Mouse (Mus musculus): ENCODE measurements around the gene Zg16. TPM values are rescaled to one million over a fixed set of nuclear protein-coding genes. Genes with fewer than 3 reads are reported as not detected.

Gene Zg16
- polyA plus RNA-seq, 1 experiment: not detected

DNA sequence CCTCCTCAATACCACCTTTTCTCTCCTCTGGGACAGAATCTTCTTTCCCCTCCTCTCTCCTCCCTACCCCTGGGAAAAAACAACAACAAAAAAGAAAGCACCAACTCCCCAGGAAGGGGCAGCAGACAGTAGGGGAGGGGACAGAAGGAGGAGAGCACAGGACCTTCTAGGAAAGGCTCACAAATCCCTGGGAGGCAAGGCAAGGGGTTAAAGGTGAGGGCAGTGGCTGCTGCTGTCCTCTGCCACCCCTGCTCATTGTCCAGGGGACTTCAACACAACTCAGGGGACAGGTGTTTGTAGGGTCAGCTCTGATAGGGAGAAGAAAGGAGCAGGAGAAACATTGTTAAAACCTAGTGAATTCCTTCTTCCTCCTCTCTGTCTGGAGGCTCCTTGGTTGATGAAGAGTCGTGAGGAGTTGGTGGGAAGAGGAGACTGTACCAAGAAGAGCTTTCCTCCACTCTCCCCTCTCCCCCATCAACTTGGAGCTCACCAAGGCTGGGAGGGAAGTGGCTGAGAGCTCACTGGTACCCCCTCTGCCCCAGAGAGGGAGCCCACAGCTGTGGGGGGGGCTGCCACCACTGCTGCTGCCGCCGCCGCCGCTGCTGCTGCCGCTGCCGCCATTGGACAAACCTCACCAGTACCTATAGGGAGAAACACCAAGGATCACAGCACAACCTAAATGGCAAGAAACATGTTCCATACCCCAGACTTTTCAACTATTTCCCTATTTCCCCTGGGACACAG lies 64.4 kb downstream of the Zg16 start:
- TF ChIP-seq CTCF (IDR thresholded peaks at IDR 0.05; ENCODE audit: borderline replicate concordance, insufficient read depth, low read length): no peak
- TF ChIP-seq POLR2A (IDR thresholded peaks at IDR 0.05; ENCODE audit: low read depth, low read length): no peak

DNA sequence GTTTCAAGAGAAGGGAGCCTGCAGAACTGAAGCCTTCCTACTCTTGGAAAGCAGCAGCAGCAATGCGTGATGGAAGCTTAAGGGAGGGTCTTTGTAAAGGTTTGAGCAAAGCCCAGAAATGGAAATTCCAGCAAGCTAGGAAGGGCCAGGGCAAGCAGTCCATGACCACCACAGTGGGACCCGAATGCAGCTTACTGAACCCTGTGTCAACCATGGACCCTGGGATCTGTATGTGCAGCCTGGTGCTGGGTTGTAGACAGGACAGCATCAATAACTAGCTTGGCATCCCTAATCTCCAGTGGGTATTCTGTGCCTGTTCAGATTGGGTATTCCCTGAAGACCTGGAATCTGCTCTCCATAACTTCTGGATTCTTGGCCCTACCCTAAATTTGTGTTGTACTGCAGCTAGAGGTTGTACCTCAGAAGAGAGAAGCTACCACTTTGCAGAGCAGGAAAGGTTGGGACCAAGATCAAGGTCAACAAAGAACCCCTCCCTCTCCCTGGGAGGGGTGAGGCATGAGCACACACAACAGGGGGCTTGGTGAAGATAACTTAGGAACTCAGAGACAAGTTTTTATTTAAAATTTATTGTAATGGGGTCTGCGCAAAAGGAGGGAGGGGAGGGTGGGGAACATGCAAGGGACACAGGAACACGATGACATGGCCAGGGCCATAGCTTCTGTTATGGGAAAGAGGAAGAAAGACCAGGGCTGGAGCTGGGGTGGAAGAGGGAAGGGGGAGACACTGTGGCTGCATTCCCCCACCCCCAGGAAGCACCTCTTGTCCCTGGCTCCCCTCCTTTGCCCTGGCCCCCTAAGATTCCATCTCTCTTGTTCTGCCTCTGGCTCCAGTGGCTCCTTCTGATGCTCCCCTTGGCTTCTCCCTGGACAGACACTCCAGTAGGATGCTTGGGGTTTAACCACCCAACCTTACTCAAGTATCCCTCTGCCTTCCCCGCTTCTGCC lies 65.3 kb downstream of the Zg16 start:
- Histone ChIP-seq H3K4me1 (ENCODE audit: control insufficient read depth, insufficient read depth, low read length) (peaks cover 8% of the 10 kb centered on the region; the same call in 1 of the 2 replicates), H3K27ac (ENCODE audit: insufficient read depth, low read length) (no peak overlapping the region), H3K4me3 (ENCODE audit: insufficient read depth, low read length) (peak overlapping the region; percentile 17; the same call in 1 of the 2 replicates)
- TF ChIP-seq CTCF (IDR thresholded peaks at IDR 0.05; ENCODE audit: borderline replicate concordance, insufficient read depth, low read length): no peak
- TF ChIP-seq POLR2A (IDR thresholded peaks at IDR 0.05; ENCODE audit: low read depth, low read length): 0 out of 2 replicates have a peak, but pooled peaks have one; percentile 14

More for the DNA sequence above, 64.4 kb downstream of the Zg16 start:
- Histone ChIP-seq H3K27ac (ENCODE audit: insufficient read depth, low read length) (no peak overlapping the region), H3K4me1 (ENCODE audit: control insufficient read depth, insufficient read depth, low read length) (peaks cover 8% of the 10 kb centered on the region; the same call in 1 of the 2 replicates), H3K4me3 (ENCODE audit: insufficient read depth, low read length) (no peak overlapping the region)

DNA sequence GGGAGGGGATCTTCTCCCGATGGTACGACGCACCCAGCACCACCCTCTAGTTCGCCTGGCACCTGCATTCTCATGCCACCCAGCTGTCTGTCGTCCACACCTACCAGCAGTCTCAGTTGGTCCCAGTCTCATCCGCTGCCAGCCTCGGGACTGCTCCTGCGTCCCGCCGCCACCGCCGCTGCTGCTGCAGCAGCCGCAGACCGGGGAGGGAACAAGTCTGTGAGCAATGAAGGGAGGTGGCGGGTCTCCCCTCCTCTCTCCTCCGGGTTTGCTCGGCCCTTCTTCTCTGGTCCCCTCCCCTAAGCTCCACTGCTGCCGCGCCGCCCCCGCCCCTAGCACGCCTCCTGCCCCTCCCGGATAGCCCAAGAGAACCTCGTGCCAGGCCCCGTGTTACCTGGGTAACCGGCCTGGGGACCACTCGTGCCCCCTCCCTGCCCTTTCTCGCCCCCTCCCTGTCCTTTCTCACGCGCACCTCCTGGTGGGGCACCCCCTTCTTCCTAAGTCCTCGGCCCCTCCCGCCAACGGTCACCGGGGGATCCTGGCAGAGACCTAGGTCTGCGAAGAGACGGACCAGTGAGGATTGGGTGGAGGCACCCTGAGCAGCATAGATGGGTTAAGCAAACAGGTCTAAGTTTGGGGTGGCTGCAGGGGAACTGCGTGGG lies 66.1 kb downstream of the Zg16 start, which contains the start of the genes Gm42742 and Prrt2:
Gene Gm42742, minus strand, starts transcription at position 197 of the 662 bp plus-strand sequence.
Gene Prrt2, minus strand, starts transcription at position 311 of the 662 bp plus-strand sequence.
- TF ChIP-seq CTCF (IDR thresholded peaks at IDR 0.05; ENCODE audit: borderline replicate concordance, insufficient read depth, low read length): no peak
- peak; percentile 83 for TF ChIP-seq POLR2A (IDR thresholded peaks at IDR 0.05; ENCODE audit: low read depth, low read length)
- H3K4me3 ChIP-seq (ENCODE audit: insufficient read depth, low read length): peak within 1 kb of the TSS; percentile 29
- peaks cover 8% of the 10 kb centered on the region; the same call in 1 of the 2 replicates for H3K4me1 ChIP-seq (ENCODE audit: control insufficient read depth, insufficient read depth, low read length)

DNA sequence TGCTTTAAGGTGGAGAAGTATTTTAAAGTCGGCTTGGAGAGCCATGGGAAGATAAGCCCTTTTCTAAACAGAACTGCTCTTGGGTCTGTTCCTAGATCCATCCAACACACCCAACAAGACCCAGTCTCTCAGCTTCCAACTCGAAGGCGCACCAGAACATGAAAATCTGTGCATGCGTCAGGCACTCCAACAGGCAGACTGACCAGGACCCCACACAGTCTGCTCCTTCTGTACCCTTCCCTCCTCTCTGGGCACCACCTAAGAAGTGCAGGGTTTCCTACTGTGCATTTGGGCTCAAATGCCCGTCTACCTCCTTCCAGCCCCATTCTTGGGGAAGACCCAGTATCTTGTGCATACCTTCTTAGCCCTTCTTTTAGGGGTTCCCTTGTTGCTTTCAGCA lies 66.6 kb downstream of the Zg16 start:
- TF ChIP-seq CTCF (IDR thresholded peaks at IDR 0.05; ENCODE audit: borderline replicate concordance, insufficient read depth, low read length) (no peak), POLR2A (IDR thresholded peaks at IDR 0.05; ENCODE audit: low read depth, low read length) (no peak)
- no peak overlapping the region for H3K27ac ChIP-seq (ENCODE audit: insufficient read depth, low read length)
- H3K4me1 ChIP-seq (ENCODE audit: control insufficient read depth, insufficient read depth, low read length): peaks cover 8% of the 10 kb centered on the region; the same call in 1 of the 2 replicates
- peak overlapping the region; percentile 29 for H3K4me3 ChIP-seq (ENCODE audit: insufficient read depth, low read length)

More for the DNA sequence above, 66.1 kb downstream of the Zg16 start, which contains the start of the genes Gm42742 and Prrt2:
- H3K27ac ChIP-seq (ENCODE audit: insufficient read depth, low read length): no peak within 1 kb of the TSS

- no peak overlapping the region for H3K27ac ChIP-seq (ENCODE audit: insufficient read depth, low read length)
- peaks cover 8% of the 10 kb centered on the region; the same call in 1 of the 2 replicates for H3K4me1 ChIP-seq (ENCODE audit: control insufficient read depth, insufficient read depth, low read length)
- H3K4me3 ChIP-seq (ENCODE audit: insufficient read depth, low read length): peak overlapping the region; percentile 29
- TF ChIP-seq POLR2A (IDR thresholded peaks at IDR 0.05; ENCODE audit: low read depth, low read length): no peak
- TF ChIP-seq CTCF (IDR thresholded peaks at IDR 0.05; ENCODE audit: borderline replicate concordance, insufficient read depth, low read length): no peak
These were observed 67.1 kb downstream of the Zg16 start for GRCm38 (mm10) chr7:127020031-127020430.

DNA sequence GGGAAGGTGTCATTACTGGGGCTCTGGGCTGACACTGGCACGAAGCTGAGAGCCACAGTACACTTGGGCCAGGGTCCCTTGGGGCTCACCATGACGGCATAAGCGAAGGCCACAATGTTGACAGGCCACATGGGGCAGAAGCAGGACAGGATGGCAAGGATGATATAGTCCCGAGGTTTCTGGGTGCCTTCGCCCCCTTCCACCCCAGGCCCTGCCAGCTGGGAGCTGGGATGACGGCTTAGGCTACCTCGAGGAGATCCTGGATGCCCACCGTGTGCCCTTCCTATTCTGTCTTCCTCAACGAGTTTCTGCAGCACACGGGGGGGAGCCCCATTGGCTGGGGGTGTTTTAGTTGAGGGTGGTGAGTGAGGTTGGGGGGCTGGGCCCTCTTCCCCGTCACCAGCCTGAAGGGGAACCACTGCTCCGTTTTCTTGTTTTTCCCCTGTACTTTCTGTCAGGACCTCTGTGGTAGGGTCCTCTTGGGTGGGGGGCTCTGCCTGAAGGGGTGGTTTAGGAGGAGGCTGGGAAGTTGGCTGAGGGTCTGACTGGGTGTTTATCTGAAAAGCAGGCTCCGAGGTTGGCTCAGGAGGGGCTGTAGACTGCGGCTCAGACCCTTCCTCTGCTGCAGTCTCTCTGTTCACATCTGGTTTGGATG lies 67.7 kb downstream of the Zg16 start:
- H3K4me3 ChIP-seq (ENCODE audit: insufficient read depth, low read length): no peak overlapping the region
- H3K4me1 ChIP-seq (ENCODE audit: control insufficient read depth, insufficient read depth, low read length): peaks cover 8% of the 10 kb centered on the region; the same call in 1 of the 2 replicates

GRCm38 (mm10) chr7:127018416-127019305 lies 68.5 kb downstream of the Zg16 start:
- H3K4me3 ChIP-seq (ENCODE audit: insufficient read depth, low read length): no peak overlapping the region
- TF ChIP-seq POLR2A (IDR thresholded peaks at IDR 0.05; ENCODE audit: low read depth, low read length) (no peak), CTCF (IDR thresholded peaks at IDR 0.05; ENCODE audit: borderline replicate concordance, insufficient read depth, low read length) (no peak)
- peaks cover 7% of the 10 kb centered on the region; the same call in 1 of the 2 replicates for H3K4me1 ChIP-seq (ENCODE audit: control insufficient read depth, insufficient read depth, low read length)
- H3K27ac ChIP-seq (ENCODE audit: insufficient read depth, low read length): no peak overlapping the region

More for the DNA sequence above, 67.7 kb downstream of the Zg16 start:
- no peak for TF ChIP-seq CTCF (IDR thresholded peaks at IDR 0.05; ENCODE audit: borderline replicate concordance, insufficient read depth, low read length)
- TF ChIP-seq POLR2A (IDR thresholded peaks at IDR 0.05; ENCODE audit: low read depth, low read length): no peak
- H3K27ac ChIP-seq (ENCODE audit: insufficient read depth, low read length): no peak overlapping the region

- no peak for TF ChIP-seq CTCF (IDR thresholded peaks at IDR 0.05; ENCODE audit: borderline replicate concordance, insufficient read depth, low read length)
- Histone ChIP-seq H3K27ac (ENCODE audit: insufficient read depth, low read length) (no peak overlapping the region), H3K4me1 (ENCODE audit: control insufficient read depth, insufficient read depth, low read length) (peaks cover 6% of the 10 kb centered on the region; the same call in 1 of the 2 replicates), H3K4me3 (ENCODE audit: insufficient read depth, low read length) (no peak overlapping the region)
These were observed 69.2 kb downstream of the Zg16 start for GRCm38 (mm10) chr7:127017950-127018345.
